Mouse (Mus musculus): Measurements from ENCODE around the gene Pnpla2. TPM values are rescaled to one million over a fixed set of nuclear protein-coding genes. Genes with fewer than 3 reads are reported as not detected.

Pnpla2 gene
- polyA plus RNA-seq, 1 experiment from 2014 or later = 45.7 TPM

DNA sequence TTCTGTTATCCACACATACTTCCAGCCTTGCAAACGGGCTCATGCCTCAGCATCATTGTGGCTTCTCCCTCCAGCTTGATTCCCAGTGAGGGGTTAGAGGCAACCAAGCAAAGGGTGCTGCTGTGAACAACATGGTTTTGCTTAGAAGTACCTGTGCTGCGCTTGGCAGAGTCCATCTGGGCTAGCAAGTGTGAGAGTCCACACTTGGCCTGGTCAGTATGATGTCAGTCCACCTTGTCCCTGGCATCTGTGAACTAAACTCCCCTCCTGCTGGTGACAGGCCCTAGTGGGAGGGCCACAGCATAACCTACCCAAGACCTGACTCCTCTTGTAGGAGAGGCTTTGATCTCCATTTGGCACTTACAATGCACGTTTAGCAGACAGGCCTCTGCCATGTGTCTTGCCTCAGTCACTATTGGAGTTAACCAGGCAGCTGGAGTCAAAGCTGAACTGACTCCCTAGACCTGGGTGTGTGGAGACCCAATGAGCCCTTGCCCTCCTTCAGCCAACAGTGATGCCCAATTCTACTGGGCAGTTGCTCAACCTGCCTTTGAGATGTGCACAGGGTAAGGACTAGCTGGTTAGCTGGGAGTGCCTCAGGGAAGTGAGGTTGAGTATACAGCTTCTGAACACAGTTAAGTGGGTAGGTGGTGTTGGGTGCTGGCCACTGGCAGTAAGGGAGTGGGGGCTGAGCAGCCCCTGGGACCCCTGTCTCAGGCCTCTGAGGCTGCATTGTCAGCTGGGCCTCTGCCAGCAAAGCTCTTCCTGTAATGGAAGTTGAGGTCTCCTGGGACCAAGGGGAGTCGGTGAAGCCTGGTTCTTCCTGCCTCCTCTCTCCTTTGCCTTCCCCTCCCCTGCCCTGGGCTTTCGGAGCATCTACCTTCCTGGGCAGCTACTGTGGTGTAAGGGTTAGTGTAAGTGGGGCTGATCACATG is 29.5 kb downstream of the Pnpla2 start:
- Histone ChIP-seq H3K36me3 (ENCODE audit: control insufficient read depth, insufficient read depth, low read length) (no peaks in the 10 kb centered on the region), H3K27me3 (replicated peaks; ENCODE audit: control insufficient read depth, insufficient read depth, low read length) (peaks cover 18% of the 10 kb centered on the region; the same call in 1 of the 2 replicates), H3K4me2 (ENCODE audit: low read depth, low read length) (no peak overlapping the region), H3K9me3 (ENCODE audit: control insufficient read depth, low read length) (no peaks in the 10 kb centered on the region), H3K9ac (ENCODE audit: low read depth, low read length) (no peak overlapping the region), H3K27ac (ENCODE audit: low read length) (no peak overlapping the region), H3K4me3 (ENCODE audit: low read length) (no peak overlapping the region), H3K4me1 (ENCODE audit: control insufficient read depth, insufficient read depth, low read length) (peaks cover 20% of the 10 kb centered on the region)
- ATAC-seq = no peak
- 71% methylated on average over 5 of the region's 5 CpGs for WGBS

GRCm38 (mm10) chr7:141485186-141485585 is 30.2 kb downstream of the Pnpla2 start:
- H3K27me3 ChIP-seq (replicated peaks; ENCODE audit: control insufficient read depth, insufficient read depth, low read length) = peaks cover 18% of the 10 kb centered on the region; the same call in 1 of the 2 replicates
- no peak for ATAC-seq
- H3K9ac ChIP-seq (ENCODE audit: low read depth, low read length) = no peak overlapping the region
- 58% methylated on average over 2 of the region's 2 CpGs for WGBS
- no peak overlapping the region for H3K4me2 ChIP-seq (ENCODE audit: low read depth, low read length)
- H3K4me3 ChIP-seq (ENCODE audit: low read length) = no peak overlapping the region
- H3K36me3 ChIP-seq (ENCODE audit: control insufficient read depth, insufficient read depth, low read length) = no peaks in the 10 kb centered on the region
- H3K4me1 ChIP-seq (ENCODE audit: control insufficient read depth, insufficient read depth, low read length) = peaks cover 20% of the 10 kb centered on the region
- H3K9me3 ChIP-seq (ENCODE audit: control insufficient read depth, low read length) = no peaks in the 10 kb centered on the region
- no peak overlapping the region for H3K27ac ChIP-seq (ENCODE audit: low read length)

GRCm38 (mm10) chr7:141485606-141486005 is 30.6 kb downstream of the Pnpla2 start:
- Histone ChIP-seq H3K4me2 (ENCODE audit: low read depth, low read length) (no peak overlapping the region), H3K36me3 (ENCODE audit: control insufficient read depth, insufficient read depth, low read length) (no peaks in the 10 kb centered on the region), H3K9me3 (ENCODE audit: control insufficient read depth, low read length) (no peaks in the 10 kb centered on the region), H3K27ac (ENCODE audit: low read length) (no peak overlapping the region), H3K27me3 (replicated peaks; ENCODE audit: control insufficient read depth, insufficient read depth, low read length) (peaks cover 18% of the 10 kb centered on the region; the same call in 1 of the 2 replicates), H3K4me1 (ENCODE audit: control insufficient read depth, insufficient read depth, low read length) (peaks cover 20% of the 10 kb centered on the region), H3K9ac (ENCODE audit: low read depth, low read length) (no peak overlapping the region), H3K4me3 (ENCODE audit: low read length) (no peak overlapping the region)
- WGBS = 86% methylated on average over 2 of the region's 2 CpGs
- no peak for ATAC-seq

GRCm38 (mm10) chr7:141486239-141486638 is 31.2 kb downstream of the Pnpla2 start:
- no peaks in the 10 kb centered on the region for H3K9me3 ChIP-seq (ENCODE audit: control insufficient read depth, low read length)
- peaks cover 16% of the 10 kb centered on the region for H3K4me1 ChIP-seq (ENCODE audit: control insufficient read depth, insufficient read depth, low read length)
- WGBS = 100% methylated on average over 1 of the region's 1 CpGs
- no peak overlapping the region for H3K4me3 ChIP-seq (ENCODE audit: low read length)
- no peak overlapping the region for H3K4me2 ChIP-seq (ENCODE audit: low read depth, low read length)
- no peak overlapping the region for H3K9ac ChIP-seq (ENCODE audit: low read depth, low read length)
- no peak for ATAC-seq
- H3K27ac ChIP-seq (ENCODE audit: low read length) = no peak overlapping the region
- peaks cover 14% of the 10 kb centered on the region; the same call in 1 of the 2 replicates for H3K27me3 ChIP-seq (replicated peaks; ENCODE audit: control insufficient read depth, insufficient read depth, low read length)
- no peaks in the 10 kb centered on the region for H3K36me3 ChIP-seq (ENCODE audit: control insufficient read depth, insufficient read depth, low read length)

GRCm38 (mm10) chr7:141487141-141487540 is 32.1 kb downstream of the Pnpla2 start:
- peaks cover 8% of the 10 kb centered on the region; the same call in 1 of the 2 replicates for H3K27me3 ChIP-seq (replicated peaks; ENCODE audit: control insufficient read depth, insufficient read depth, low read length)
- H3K4me3 ChIP-seq (ENCODE audit: low read length) = no peak overlapping the region
- no peak for ATAC-seq
- H3K9ac ChIP-seq (ENCODE audit: low read depth, low read length) = no peak overlapping the region
- no peaks in the 10 kb centered on the region for H3K36me3 ChIP-seq (ENCODE audit: control insufficient read depth, insufficient read depth, low read length)
- H3K27ac ChIP-seq (ENCODE audit: low read length) = no peak overlapping the region
- no peaks in the 10 kb centered on the region for H3K9me3 ChIP-seq (ENCODE audit: control insufficient read depth, low read length)
- WGBS = 81% methylated on average over 7 of the region's 7 CpGs
- no peak overlapping the region for H3K4me2 ChIP-seq (ENCODE audit: low read depth, low read length)
- H3K4me1 ChIP-seq (ENCODE audit: control insufficient read depth, insufficient read depth, low read length) = peaks cover 7% of the 10 kb centered on the region

DNA sequence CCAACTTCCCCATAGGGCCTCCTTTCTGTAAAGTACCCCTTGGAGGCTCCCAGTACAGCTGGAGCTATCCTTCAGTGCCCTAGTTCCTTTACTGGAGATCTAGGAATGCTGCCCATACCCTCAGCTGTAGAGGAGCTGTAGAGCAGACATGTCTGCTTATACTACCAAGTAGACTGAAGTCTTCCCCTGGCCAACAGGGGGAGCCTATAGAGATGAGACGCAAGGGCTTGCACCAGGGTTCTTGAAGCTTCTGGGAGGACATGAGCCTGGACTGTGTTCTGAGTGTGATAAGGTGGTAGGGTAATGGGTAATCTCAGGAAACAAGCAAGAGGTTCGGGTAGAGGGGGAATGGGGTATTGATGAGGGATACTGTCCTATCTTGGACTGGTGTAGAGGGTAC is 36.2 kb downstream of the Pnpla2 start:
- WGBS = 77% methylated on average over 2 of the region's 2 CpGs
- H3K4me2 ChIP-seq (ENCODE audit: low read depth, low read length) = no peak overlapping the region
- H3K9ac ChIP-seq (ENCODE audit: low read depth, low read length) = no peak overlapping the region
- no peak for ATAC-seq
- no peaks in the 10 kb centered on the region for H3K27me3 ChIP-seq (replicated peaks; ENCODE audit: control insufficient read depth, insufficient read depth, low read length)
- no peak overlapping the region for H3K27ac ChIP-seq (ENCODE audit: low read length)
- H3K9me3 ChIP-seq (ENCODE audit: control insufficient read depth, low read length) = no peaks in the 10 kb centered on the region
- H3K4me3 ChIP-seq (ENCODE audit: low read length) = no peak overlapping the region
- H3K4me1 ChIP-seq (ENCODE audit: control insufficient read depth, insufficient read depth, low read length) = no peaks in the 10 kb centered on the region
- peaks cover 5% of the 10 kb centered on the region; the same call in 1 of the 2 replicates for H3K36me3 ChIP-seq (ENCODE audit: control insufficient read depth, insufficient read depth, low read length)

GRCm38 (mm10) chr7:141492738-141493137 is 37.7 kb downstream of the Pnpla2 start:
- peaks cover 5% of the 10 kb centered on the region; the same call in 1 of the 2 replicates for H3K36me3 ChIP-seq (ENCODE audit: control insufficient read depth, insufficient read depth, low read length)
- WGBS = 87% methylated on average over 5 of the region's 5 CpGs
- no peak for ATAC-seq
- no peak overlapping the region for H3K9ac ChIP-seq (ENCODE audit: low read depth, low read length)
- no peaks in the 10 kb centered on the region for H3K9me3 ChIP-seq (ENCODE audit: control insufficient read depth, low read length)
- H3K4me2 ChIP-seq (ENCODE audit: low read depth, low read length) = no peak overlapping the region
- H3K4me1 ChIP-seq (ENCODE audit: control insufficient read depth, insufficient read depth, low read length) = no peaks in the 10 kb centered on the region
- H3K4me3 ChIP-seq (ENCODE audit: low read length) = no peak overlapping the region
- no peaks in the 10 kb centered on the region for H3K27me3 ChIP-seq (replicated peaks; ENCODE audit: control insufficient read depth, insufficient read depth, low read length)
- no peak overlapping the region for H3K27ac ChIP-seq (ENCODE audit: low read length)

DNA sequence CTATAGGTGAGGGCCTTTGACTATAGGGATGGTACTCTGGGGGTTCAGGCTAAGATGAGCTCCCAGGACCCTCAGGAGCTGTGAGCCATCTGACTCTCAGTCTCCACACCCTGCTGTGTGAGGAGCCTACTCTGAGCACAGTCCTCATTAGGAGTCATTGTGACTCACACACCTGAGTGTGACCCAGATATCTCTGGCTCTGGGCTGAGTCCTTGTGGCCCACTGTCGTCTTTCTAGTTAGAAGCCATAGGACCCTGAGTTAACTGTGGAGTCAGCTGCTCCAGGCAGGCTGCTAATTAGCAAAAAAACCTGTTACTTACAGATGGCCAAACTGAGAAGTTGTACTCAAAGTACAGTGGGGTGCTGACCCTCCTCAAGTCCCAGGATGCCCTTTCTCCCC is 38.7 kb downstream of the Pnpla2 start:
- Histone ChIP-seq H3K4me1 (ENCODE audit: control insufficient read depth, insufficient read depth, low read length) (no peaks in the 10 kb centered on the region), H3K27me3 (replicated peaks; ENCODE audit: control insufficient read depth, insufficient read depth, low read length) (no peaks in the 10 kb centered on the region), H3K4me3 (ENCODE audit: low read length) (no peak overlapping the region), H3K9me3 (ENCODE audit: control insufficient read depth, low read length) (no peaks in the 10 kb centered on the region), H3K9ac (ENCODE audit: low read depth, low read length) (no peak overlapping the region), H3K36me3 (ENCODE audit: control insufficient read depth, insufficient read depth, low read length) (peaks cover 5% of the 10 kb centered on the region; the same call in 1 of the 2 replicates), H3K27ac (ENCODE audit: low read length) (no peak overlapping the region), H3K4me2 (ENCODE audit: low read depth, low read length) (no peak overlapping the region)
- 82% methylated on average over 1 of the region's 1 CpGs for WGBS
- ATAC-seq = no peak

DNA sequence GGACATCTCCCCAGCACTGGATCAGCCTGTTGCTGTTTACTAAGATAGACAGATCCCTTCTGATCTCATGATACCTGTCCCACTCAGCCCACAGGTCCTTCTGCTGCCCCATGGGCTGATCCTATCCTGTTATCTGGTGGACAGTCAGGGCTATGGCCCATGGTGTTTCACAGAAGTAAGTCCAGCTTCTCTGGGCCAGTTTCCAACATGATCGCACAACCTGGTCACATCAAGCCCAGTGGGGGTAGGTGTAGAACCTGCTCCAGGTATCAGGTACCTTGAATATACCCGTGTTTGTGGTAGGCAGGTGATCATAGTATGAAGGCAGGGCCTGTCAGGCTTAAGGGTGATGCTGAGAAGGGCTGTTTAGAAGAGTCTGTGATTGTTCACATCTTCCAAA is 40.4 kb downstream of the Pnpla2 start:
- H3K36me3 ChIP-seq (ENCODE audit: control insufficient read depth, insufficient read depth, low read length) = peaks cover 5% of the 10 kb centered on the region; the same call in 1 of the 2 replicates
- WGBS = 81% methylated on average over 2 of the region's 2 CpGs
- no peak overlapping the region for H3K4me3 ChIP-seq (ENCODE audit: low read length)
- no peaks in the 10 kb centered on the region for H3K9me3 ChIP-seq (ENCODE audit: control insufficient read depth, low read length)
- no peak for ATAC-seq
- H3K9ac ChIP-seq (ENCODE audit: low read depth, low read length) = no peak overlapping the region
- H3K27me3 ChIP-seq (replicated peaks; ENCODE audit: control insufficient read depth, insufficient read depth, low read length) = no peaks in the 10 kb centered on the region
- no peak overlapping the region for H3K4me2 ChIP-seq (ENCODE audit: low read depth, low read length)
- no peak overlapping the region for H3K27ac ChIP-seq (ENCODE audit: low read length)
- no peaks in the 10 kb centered on the region for H3K4me1 ChIP-seq (ENCODE audit: control insufficient read depth, insufficient read depth, low read length)

Measured in intestine, embryonic 16.5 days (tissue).